ENCODE assay signal across 11 mouse cellular contexts in the genomic region with DNA sequence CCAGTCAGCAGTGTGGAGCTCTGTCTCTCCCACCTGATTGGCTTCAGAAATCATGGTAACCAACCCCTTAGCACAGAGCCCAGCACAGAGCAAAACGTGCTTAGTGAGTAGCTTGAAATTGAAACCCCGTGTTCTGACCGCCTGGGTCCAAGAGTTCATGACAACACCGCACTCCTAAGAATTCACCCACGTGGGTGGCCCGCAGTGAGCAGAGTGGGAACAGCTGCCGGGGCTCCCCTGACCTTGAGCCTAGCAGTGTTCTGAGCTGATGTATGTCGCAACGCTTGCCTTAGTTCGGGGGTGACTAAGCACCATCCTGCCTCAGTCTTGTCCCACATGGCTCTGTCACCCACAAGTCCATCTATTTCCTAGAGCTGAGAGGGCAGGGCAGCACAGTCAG. TPM values are rescaled to one million over a fixed set of nuclear protein-coding genes. Genes with fewer than 3 reads are reported as not detected.
DNase-seq lines count a peak whose midpoint lies in the region; ATAC-seq and TF ChIP-seq lines count a peak whose summit lies in the region.
"Had no signal": no experiment of that assay in that cellular context is flagged by ENCODE, and none has a peak within 500 bp of the region (broad histone marks: within the 10 kb centered on the region; RNA-seq: fewer than 3 reads in every experiment).

No protein-coding gene starts in this region.

- TF ChIP-seq CTCF in intestine, postnatal 0 days (IDR thresholded peaks at IDR 0.05; ENCODE audit: low read depth) = no peak

- WGBS in intestine, postnatal 0 days = 16% methylated on average over 10 of the region's 10 CpGs

- peak; percentile 35 for DNase-seq in 3134 (ENCODE audit: extremely low read depth, insufficient read length, low spot score)
- DNase-seq in adipocyte (ENCODE audit: low spot score) = peak; percentile 18
- DNase-seq in lung, postnatal 14 days = peak; percentile 24
- no peak for DNase-seq in testis, postnatal 14 days (ENCODE audit: low spot score)
- DNase-seq in heart, adult 18-20 months = no peak
- DNase-seq: cerebellum, postnatal 10 days; heart, postnatal 36 days; kidney, postnatal 10 days had no signal

- H3K4me1 ChIP-seq in intestine, postnatal 0 days (replicated peaks; ENCODE audit: control insufficient read depth, insufficient read depth, low read length) = no peaks in the 10 kb centered on the region

- no peaks in the 10 kb centered on the region for H3K9me3 ChIP-seq in intestine, postnatal 0 days (ENCODE audit: control insufficient read depth)
- H3K9me3 ChIP-seq: limb, embryonic 13.5 days had no signal

- peak overlapping the region; percentile 84 for H3K27ac ChIP-seq in intestine, postnatal 0 days (ENCODE audit: low read depth, low read length)
- H3K27ac ChIP-seq: limb, embryonic 13.5 days had no signal

- ATAC-seq in intestine, postnatal 0 days = peak; percentile 83
- ATAC-seq in activated CD4-positive, CD25-positive, alpha-beta regulatory T cell, adult 4 months = no peak

- no peak overlapping the region for H3K9ac ChIP-seq in intestine, postnatal 0 days (ENCODE audit: low read depth, low read length)
- H3K9ac ChIP-seq: limb, embryonic 13.5 days had no signal

- no peaks in the 10 kb centered on the region for H3K27me3 ChIP-seq in intestine, postnatal 0 days (replicated peaks; ENCODE audit: control insufficient read depth, insufficient read depth, low read length)

- H3K36me3 ChIP-seq in intestine, postnatal 0 days (ENCODE audit: control insufficient read depth, insufficient read depth) = no peaks in the 10 kb centered on the region
- H3K36me3 ChIP-seq: limb, embryonic 13.5 days had no signal

- no peak overlapping the region for H3K4me3 ChIP-seq in intestine, postnatal 0 days (ENCODE audit: low read depth, low read length)
- H3K4me3 ChIP-seq: limb, embryonic 13.5 days had no signal

- H3K4me2 ChIP-seq in intestine, postnatal 0 days (replicated peaks; ENCODE audit: low read depth) = no peak overlapping the region
- H3K4me2 ChIP-seq: limb, embryonic 13.5 days had no signal

RNA-seq across cellular contexts. Expression of gene Aqp11, which starts 2.9 kb away (rescaled TPM):
- 167 and 184 TPM in 2 replicates for polyA plus RNA-seq in intestine, postnatal 0 days (2015; fragmentation: Nextera tagmentation; extraction: Ambion mirVana)
- under 1 TPM; 0.48 to 0.54 TPM for polyA plus RNA-seq in activated CD4-positive, CD25-positive, alpha-beta regulatory T cell, adult 4 months (2017; shearing (Covaris generic))
- 1 to 10 TPM; 1.5 to 1.7 TPM for total RNA-seq in heart, adult 18-20 months (2021)

RNA-seq across cellular contexts. Expression of gene Clns1a, which starts 44.5 kb away (rescaled TPM):
- polyA plus RNA-seq in intestine, postnatal 0 days (2015; fragmentation: Nextera tagmentation; extraction: Ambion mirVana) = 60.9 and 65.2 TPM in 2 replicates
- polyA plus RNA-seq in activated CD4-positive, CD25-positive, alpha-beta regulatory T cell, adult 4 months (2017; shearing (Covaris generic)) = 100 to 1,000 TPM in 1 of 2 experiments, 10 to 100 TPM in 1; 95.1 to 104 TPM
- total RNA-seq in heart, adult 18-20 months (2021) = 10 to 100 TPM; 28.7 to 29.5 TPM

RNA-seq across cellular contexts. Expression of gene Pak1, which starts 47.4 kb away (rescaled TPM):
- polyA plus RNA-seq in intestine, postnatal 0 days (2015; fragmentation: Nextera tagmentation; extraction: Ambion mirVana) = 28.8 and 32.9 TPM in 2 replicates
- polyA plus RNA-seq in activated CD4-positive, CD25-positive, alpha-beta regulatory T cell, adult 4 months (2017; shearing (Covaris generic)) = 1 to 10 TPM; 2.5 to 3.3 TPM
- total RNA-seq in heart, adult 18-20 months (2021) = 1 to 10 TPM; 1.5 to 2.2 TPM

Comparison
In these comparisons a context has a peak if more than half of its experiments do, and no peak if none do; other contexts are left out.
1. DNase-seq: peak in 3134 (single experiment), adipocyte (single experiment) and lung, postnatal 14 days (single experiment); none in testis, postnatal 14 days (single experiment) and heart, adult 18-20 months (0 of 2).
2. RNA of gene Aqp11, which starts 2.9 kb away (polyA plus RNA-seq): 167 to 184 TPM in intestine, postnatal 0 days; 0.48 to 0.54 TPM in activated CD4-positive, CD25-positive, alpha-beta regulatory T cell, adult 4 months; every median in the first group is over 100 times any median in the second.